Mouse (Mus musculus) cerebellum, adult 2 months (tissue): ENCODE data around the gene Camk1g.

Experiments used
- CTCF ChIP-seq: fragments of 200-500 bp; IDR thresholded peaks from 2 replicates; pipeline ENCODE4 v1.5.1; 2011; ENCODE audit warnings: low read depth, mild to moderate bottlenecking, control low read depth, low read length, moderate library complexity, borderline replicate concordance; ENCODE audit not compliant: insufficient read depth
- POLR2A ChIP-seq: fragments of 200-500 bp; IDR thresholded peaks from 2 replicates; pipeline ENCODE4 v1.6.1; 2011; ENCODE audit warnings: low read length, control low read depth, borderline replicate concordance; ENCODE audit not compliant: insufficient read depth

- TF ChIP-seq POLR2A (no peak), CTCF (no peak)
Observed at GRCm38 (mm10) chr1:193338363-193338995, 31.6 kb downstream of the Camk1g start.
